Comparison of ENCODE assay signal across 20 mouse cellular contexts in genomic region chr2:156954463-156954862, GRCm38 (mm10).
"Had no signal": no experiment of that assay in that cellular context is flagged by ENCODE, and none has a peak within 500 bp of the region (broad histone marks: within the 10 kb centered on the region; RNA-seq: fewer than 3 reads in every experiment).

No protein-coding gene starts in this region.

- H3K36me3 ChIP-seq: limb, embryonic 13.5 days; lung, embryonic 15.5 days had no signal

- ATAC-seq: intestine, postnatal 0 days; midbrain, embryonic 13.5 days; midbrain, embryonic 16.5 days had no signal

- H3K9ac ChIP-seq: limb, embryonic 13.5 days; lung, embryonic 15.5 days; midbrain, embryonic 13.5 days; neural tube, embryonic 13.5 days had no signal

- DNase-seq: kidney, adult 2 months; kidney, postnatal 10 days; kidney, postnatal 36 days; layer of hippocampus, postnatal 36 days; lung, adult 18-20 months; lung, postnatal 10 days; lung, postnatal 36 days; retina, postnatal 1 day; thymus, adult 18-20 months; thymus, postnatal 4 days had no signal

- H3K27ac ChIP-seq: limb, embryonic 10.5 days; limb, embryonic 13.5 days; lung, embryonic 15.5 days; midbrain, embryonic 10.5 days; midbrain, embryonic 13.5 days; neural tube, embryonic 13.5 days had no signal

- H3K4me1 ChIP-seq: limb, embryonic 10.5 days; limb, embryonic 13.5 days; lung, embryonic 15.5 days; midbrain, embryonic 10.5 days; midbrain, embryonic 13.5 days; neural tube, embryonic 13.5 days had no signal

- H3K4me3 ChIP-seq: limb, embryonic 10.5 days; limb, embryonic 13.5 days; lung, embryonic 15.5 days; megakaryocyte, embryonic 14.5 days; midbrain, embryonic 10.5 days; midbrain, embryonic 13.5 days; myocyte; neural tube, embryonic 13.5 days had no signal

- H3K4me2 ChIP-seq: limb, embryonic 13.5 days; lung, embryonic 15.5 days; midbrain, embryonic 13.5 days; neural tube, embryonic 13.5 days had no signal

- H3K27me3 ChIP-seq: limb, embryonic 13.5 days; lung, embryonic 15.5 days; megakaryocyte, embryonic 14.5 days; midbrain, embryonic 13.5 days; neural tube, embryonic 13.5 days had no signal

- H3K9me3 ChIP-seq: limb, embryonic 10.5 days; limb, embryonic 13.5 days; lung, embryonic 15.5 days; megakaryocyte, embryonic 14.5 days; midbrain, embryonic 10.5 days; midbrain, embryonic 13.5 days; neural tube, embryonic 13.5 days had no signal
